Mouse (Mus musculus) hindbrain, embryonic 13.5 days (tissue): ENCODE measurements around the gene AC161166.1. TPM values are rescaled to one million over a fixed set of nuclear protein-coding genes. Genes with fewer than 3 reads are reported as not detected.
A peak's percentile ranks its signal among the peaks of the same experiment; 100 is the strongest.

Source experiments
- ATAC-seq: fragments of 200-750 bp; cut with Nextera tagmentation; 2 replicates; pipeline ENCODE4 v1.8.0; 2017; ENCODE audit warnings: moderate TSS enrichment; ENCODE audit not compliant: low FRiP score
- H3K27ac ChIP-seq: fragments of 300-500 bp; sonication (generic); 2 replicates; pipeline ENCODE4 v1.5.1; 2015; ENCODE audit warnings: inconsistent platforms, mild to moderate bottlenecking, moderate library complexity
- H3K27me3 ChIP-seq: fragments of 300-500 bp; sonication (generic); 2 replicates; pipeline ENCODE4 v1.6.1; 2015; ENCODE audit warnings: mild to moderate bottlenecking, inconsistent platforms
- H3K36me3 ChIP-seq: fragments of 300-500 bp; sonication (generic); 2 replicates; pipeline ENCODE4 v1.6.1; 2015; ENCODE audit warnings: mild to moderate bottlenecking, inconsistent platforms
- H3K4me1 ChIP-seq: fragments of 300-500 bp; sonication (generic); replicated peaks from 2 replicates; pipeline ENCODE4 v1.6.1; 2015; ENCODE audit warnings: inconsistent platforms
- H3K4me2 ChIP-seq: fragments of 300-500 bp; sonication (generic); 2 replicates; pipeline ENCODE4 v1.6.1; 2015; ENCODE audit warnings: inconsistent platforms, mild to moderate bottlenecking, moderate library complexity
- H3K4me3 ChIP-seq: fragments of 300-500 bp; sonication (generic); 2 replicates; pipeline ENCODE4 v1.5.1; 2015; ENCODE audit warnings: mild to moderate bottlenecking, inconsistent platforms
- H3K9ac ChIP-seq: fragments of 300-500 bp; sonication (generic); 2 replicates; pipeline ENCODE4 v1.6.1; 2015; ENCODE audit warnings: mild to moderate bottlenecking, inconsistent platforms
- H3K9me3 ChIP-seq: fragments of 300-500 bp; sonication (generic); 2 replicates; pipeline ENCODE4 v1.6.1; 2016; ENCODE audit warnings: inconsistent platforms
- WGBS: fragments of 180-500 bp; shearing (Covaris S2); methylation state at CpG from one replicate; pipeline ENCODE4 v1.1.7; 2015; 5-methylcytosine and 5-hydroxymethylcytosine counted together
- polyA plus RNA-seq: library from polyadenylated mRNA; unstranded; fragments of >200 nt; fragmentation: Nextera tagmentation; extraction: Ambion mirVana; gene quantifications from 2 replicates; pipeline ENCODE4 v1.2.1, GENCODE M21; 2015

AC161166.1 gene
- polyA plus RNA-seq, 1 experiment from 2014 or later: 1.6 TPM

DNA sequence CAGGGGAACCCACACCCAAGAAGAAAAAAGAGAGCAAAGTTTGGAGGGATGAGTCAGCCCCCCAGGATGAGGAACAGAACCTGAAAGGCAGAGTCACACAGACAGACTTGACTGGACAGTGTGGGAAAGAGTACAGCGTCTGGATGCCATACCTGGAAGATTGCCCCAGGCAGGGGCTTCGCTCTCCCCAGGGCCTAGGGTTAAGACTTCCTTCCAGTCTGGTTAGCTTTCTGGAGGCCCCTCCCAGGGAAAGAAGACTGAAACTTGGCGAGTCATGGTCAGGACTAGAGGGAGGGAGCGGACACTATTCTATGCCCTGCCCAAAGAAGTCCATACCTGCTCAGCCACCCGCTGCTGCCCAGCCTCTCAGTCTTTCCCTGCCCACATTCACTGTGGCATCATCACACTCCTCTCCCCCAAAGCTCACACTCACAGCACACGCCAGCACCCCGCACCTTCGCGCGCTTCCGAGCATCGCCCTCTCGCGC lies 31.2 kb downstream of the AC161166.1 start:
- Histone ChIP-seq H3K4me1 (peaks cover 59% of the 10 kb centered on the region), H3K27ac (peak overlapping the region; percentile 89), H3K9me3 (no peaks in the 10 kb centered on the region), H3K4me3 (peak overlapping the region; percentile 80), H3K4me2 (peak overlapping the region; percentile 75), H3K27me3 (no peaks in the 10 kb centered on the region), H3K9ac (peak overlapping the region; percentile 96), H3K36me3 (no peaks in the 10 kb centered on the region)
- WGBS: 11% methylated on average over 14 of the region's 14 CpGs
- peak; percentile 57 for ATAC-seq

GRCm38 (mm10) chr7:24480121-24480941 lies 31.9 kb downstream of the AC161166.1 start:
- H3K4me3 ChIP-seq: peak overlapping the region; percentile 80
- no peak for ATAC-seq
- H3K4me1 ChIP-seq: peaks cover 52% of the 10 kb centered on the region
- no peaks in the 10 kb centered on the region for H3K36me3 ChIP-seq
- peak overlapping the region; percentile 96 for H3K9ac ChIP-seq
- H3K27ac ChIP-seq: 0 out of 2 replicates have a peak overlapping the region, but pooled peaks have one; percentile 23
- 57% methylated on average over 18 of the region's 18 CpGs for WGBS
- H3K9me3 ChIP-seq: no peaks in the 10 kb centered on the region
- peak overlapping the region; percentile 75 for H3K4me2 ChIP-seq
- H3K27me3 ChIP-seq: no peaks in the 10 kb centered on the region

DNA sequence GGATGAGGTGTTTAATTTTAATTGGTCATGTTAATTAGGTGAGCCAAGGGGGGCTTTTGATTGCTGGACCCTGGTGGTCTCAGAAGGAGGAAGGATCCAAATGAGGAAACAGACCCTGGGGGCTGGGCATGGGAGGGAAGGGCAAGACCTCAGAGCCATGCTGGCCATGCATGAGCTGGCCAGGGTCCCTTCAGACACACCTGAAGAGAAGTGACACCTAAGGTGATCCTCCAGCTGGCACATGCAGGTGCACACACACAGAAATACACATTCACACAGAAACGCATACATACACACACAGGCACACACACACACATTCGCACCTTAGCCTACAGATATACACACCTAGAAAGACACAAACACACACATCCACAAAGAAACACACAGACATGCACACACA lies 32.6 kb downstream of the AC161166.1 start:
- Histone ChIP-seq H3K36me3 (no peaks in the 10 kb centered on the region), H3K27ac (no peak overlapping the region), H3K9me3 (no peaks in the 10 kb centered on the region), H3K4me2 (peak overlapping the region; percentile 75), H3K4me1 (peaks cover 51% of the 10 kb centered on the region), H3K9ac (peak overlapping the region; percentile 96), H3K27me3 (no peaks in the 10 kb centered on the region), H3K4me3 (peak overlapping the region; percentile 80; the same call in 1 of the 2 replicates)
- ATAC-seq: no peak
- WGBS: 100% methylated on average over 2 of the region's 2 CpGs

GRCm38 (mm10) chr7:24478911-24479310 lies 33.3 kb downstream of the AC161166.1 start:
- WGBS: 90% methylated on average over 5 of the region's 5 CpGs
- no peak for ATAC-seq

GRCm38 (mm10) chr7:24476856-24477255 lies 35.4 kb downstream of the AC161166.1 start:
- Histone ChIP-seq H3K4me3 (no peak overlapping the region), H3K27ac (no peak overlapping the region), H3K9me3 (no peaks in the 10 kb centered on the region), H3K4me1 (peaks cover 36% of the 10 kb centered on the region), H3K4me2 (no peak overlapping the region), H3K9ac (no peak overlapping the region), H3K27me3 (no peaks in the 10 kb centered on the region), H3K36me3 (no peaks in the 10 kb centered on the region)
- ATAC-seq: no peak
- WGBS: 86% methylated on average over 7 of the region's 7 CpGs

More at GRCm38 (mm10) chr7:24478911-24479310, 33.3 kb downstream of the AC161166.1 start:
- no peak overlapping the region for H3K4me3 ChIP-seq
- no peaks in the 10 kb centered on the region for H3K27me3 ChIP-seq
- H3K4me2 ChIP-seq: no peak overlapping the region
- H3K36me3 ChIP-seq: no peaks in the 10 kb centered on the region
- no peak overlapping the region for H3K9ac ChIP-seq
- H3K4me1 ChIP-seq: peaks cover 49% of the 10 kb centered on the region
- no peaks in the 10 kb centered on the region for H3K9me3 ChIP-seq
- no peak overlapping the region for H3K27ac ChIP-seq

DNA sequence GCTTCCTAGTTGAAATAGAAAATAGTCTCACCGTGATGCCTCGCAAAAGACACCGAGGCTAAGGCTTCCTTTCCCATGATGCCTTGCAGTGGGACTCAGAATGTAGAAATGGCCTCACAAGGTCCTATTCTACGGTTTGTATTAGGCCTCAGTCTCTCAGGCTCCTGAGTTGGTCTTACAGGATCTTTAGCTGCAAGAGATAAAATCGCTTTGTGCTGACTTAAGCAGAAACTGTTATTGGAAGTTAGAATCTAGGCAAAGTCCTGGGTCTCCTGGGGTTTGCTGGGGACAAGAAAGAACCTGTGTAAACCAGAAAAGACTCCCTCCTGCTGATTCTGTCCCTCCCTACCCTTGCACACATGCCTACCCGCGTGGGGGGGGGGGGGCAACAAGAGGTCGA lies 35.9 kb downstream of the AC161166.1 start:
- Histone ChIP-seq H3K27ac (no peak overlapping the region), H3K36me3 (no peaks in the 10 kb centered on the region), H3K9ac (no peak overlapping the region), H3K9me3 (no peaks in the 10 kb centered on the region), H3K4me3 (no peak overlapping the region), H3K4me1 (peaks cover 35% of the 10 kb centered on the region), H3K27me3 (no peaks in the 10 kb centered on the region), H3K4me2 (no peak overlapping the region)
- 80% methylated on average over 8 of the region's 8 CpGs for WGBS
- no peak for ATAC-seq

DNA sequence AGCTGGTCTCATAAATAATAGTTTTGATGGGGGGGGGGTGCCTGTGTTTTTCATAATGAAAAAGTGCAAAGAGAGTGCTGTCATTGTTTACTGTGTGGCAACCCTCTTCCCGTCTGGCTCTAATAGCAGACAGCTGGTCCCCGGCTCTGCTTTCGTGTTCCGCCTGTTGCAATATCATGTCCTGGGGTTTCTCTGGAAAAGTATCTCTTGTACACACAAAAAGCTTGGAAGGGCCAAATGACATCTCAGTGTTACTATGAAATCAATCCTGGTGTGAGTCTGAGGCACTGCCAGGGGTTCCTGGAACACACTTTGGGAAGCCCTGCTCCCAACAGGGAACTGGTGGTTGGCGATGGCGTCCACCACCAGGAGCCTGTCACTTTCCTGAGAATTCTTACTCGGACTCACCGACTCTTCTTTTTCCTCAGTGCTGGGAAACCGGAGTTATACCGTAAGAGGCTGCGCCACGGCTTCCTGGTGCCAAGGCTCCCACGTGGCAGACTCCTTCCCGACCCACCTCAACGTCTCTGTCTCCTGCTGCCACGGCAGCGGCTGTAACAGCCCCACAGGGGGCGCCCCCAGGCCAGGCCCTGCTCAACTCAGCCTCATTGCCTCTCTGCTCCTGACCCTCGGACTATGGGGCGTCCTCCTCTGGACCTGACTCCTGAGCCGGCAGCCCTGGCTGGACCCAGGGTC lies 37.3 kb downstream of the AC161166.1 start:
- H3K4me1 ChIP-seq: peaks cover 21% of the 10 kb centered on the region
- H3K9ac ChIP-seq: no peak overlapping the region
- 0 out of 2 replicates have a peak overlapping the region, but pooled peaks have one; percentile 17 for H3K4me2 ChIP-seq
- H3K9me3 ChIP-seq: no peaks in the 10 kb centered on the region
- ATAC-seq: no peak
- H3K36me3 ChIP-seq: no peaks in the 10 kb centered on the region
- no peaks in the 10 kb centered on the region for H3K27me3 ChIP-seq
- H3K27ac ChIP-seq: no peak overlapping the region; the same call in 1 of the 2 replicates
- WGBS: 33% methylated on average over 21 of the region's 21 CpGs
- H3K4me3 ChIP-seq: no peak overlapping the region

- Histone ChIP-seq H3K9ac (no peak overlapping the region), H3K9me3 (no peaks in the 10 kb centered on the region), H3K4me1 (peaks cover 12% of the 10 kb centered on the region), H3K4me3 (no peak overlapping the region), H3K27ac (no peak overlapping the region), H3K36me3 (no peaks in the 10 kb centered on the region), H3K4me2 (no peak overlapping the region), H3K27me3 (no peaks in the 10 kb centered on the region)
- 37% methylated on average over 10 of the region's 10 CpGs for WGBS
- 0 out of 2 replicates have a peak, but pooled peaks have one; percentile 11 for ATAC-seq
Measured at GRCm38 (mm10) chr7:24473913-24474529, 38.2 kb downstream of the AC161166.1 start.

GRCm38 (mm10) chr7:24472937-24473336 lies 39.3 kb downstream of the AC161166.1 start:
- Histone ChIP-seq H3K9me3 (no peaks in the 10 kb centered on the region), H3K27me3 (no peaks in the 10 kb centered on the region), H3K27ac (no peak overlapping the region), H3K4me2 (no peak overlapping the region), H3K9ac (no peak overlapping the region), H3K4me1 (peaks cover 11% of the 10 kb centered on the region; the same call in 1 of the 2 replicates), H3K4me3 (no peak overlapping the region), H3K36me3 (no peaks in the 10 kb centered on the region)
- WGBS: 73% methylated on average over 7 of the region's 7 CpGs
- no peak for ATAC-seq

- Histone ChIP-seq H3K9me3 (no peaks in the 10 kb centered on the region), H3K36me3 (no peaks in the 10 kb centered on the region), H3K9ac (no peak overlapping the region), H3K27ac (no peak overlapping the region), H3K27me3 (no peaks in the 10 kb centered on the region), H3K4me2 (no peak overlapping the region), H3K4me3 (no peak overlapping the region), H3K4me1 (peaks cover 11% of the 10 kb centered on the region; the same call in 1 of the 2 replicates)
- whole genome bisulfite sequencing: 74% methylated on average over 6 of the region's 6 CpGs
- no peak for ATAC-seq
Measured at GRCm38 (mm10) chr7:24472442-24472841, 39.8 kb downstream of the AC161166.1 start.

- H3K27me3 ChIP-seq: no peaks in the 10 kb centered on the region
- no peak overlapping the region for H3K4me3 ChIP-seq
- no peak overlapping the region for H3K9ac ChIP-seq
- 96% methylated on average over 7 of the region's 7 CpGs for WGBS
- no peak overlapping the region for H3K4me2 ChIP-seq
- no peaks in the 10 kb centered on the region for H3K36me3 ChIP-seq
- ATAC-seq: no peak
- H3K9me3 ChIP-seq: no peaks in the 10 kb centered on the region
- H3K27ac ChIP-seq: no peak overlapping the region
- H3K4me1 ChIP-seq: peaks cover 11% of the 10 kb centered on the region; the same call in 1 of the 2 replicates
Measured at GRCm38 (mm10) chr7:24470356-24470755, 41.9 kb downstream of the AC161166.1 start.

DNA sequence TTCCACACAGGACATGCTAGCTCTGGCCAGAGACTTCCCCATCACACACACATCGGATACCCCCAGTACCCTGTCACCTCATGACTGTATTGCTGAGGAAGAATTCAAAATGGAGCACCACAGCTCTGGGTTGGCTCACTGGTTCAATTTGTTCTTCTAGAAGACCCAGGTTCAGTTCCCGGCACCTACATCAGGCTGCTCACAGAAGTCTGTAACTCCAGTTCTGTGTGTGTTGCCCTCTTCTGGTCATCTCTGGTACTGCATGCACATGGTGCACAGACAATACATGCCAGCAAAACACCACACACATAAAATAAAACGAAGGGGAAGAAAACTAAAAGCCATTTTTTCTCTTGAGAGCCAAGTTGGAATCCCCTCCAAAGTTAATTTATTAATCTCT lies 43.1 kb downstream of the AC161166.1 start:
- no peaks in the 10 kb centered on the region for H3K9me3 ChIP-seq
- 89% methylated on average over 3 of the region's 3 CpGs for WGBS
- no peak overlapping the region for H3K27ac ChIP-seq
- no peak for ATAC-seq
- peaks cover 1% of the 10 kb centered on the region; the same call in 1 of the 2 replicates for H3K4me1 ChIP-seq
- no peaks in the 10 kb centered on the region for H3K27me3 ChIP-seq
- H3K36me3 ChIP-seq: no peaks in the 10 kb centered on the region
- H3K4me3 ChIP-seq: no peak overlapping the region
- H3K9ac ChIP-seq: no peak overlapping the region
- H3K4me2 ChIP-seq: no peak overlapping the region
